Mouse (Mus musculus) CH12F3 (cell line): ENCODE data around the gene Cxcr2.

Experiments used
- in situ Hi-C: fragments of 300-500 bp; cut with MboI; formaldehyde crosslinking; loops from 2 replicates; pipeline ENCODE4 v1.14.3; 2020; ENCODE audit warnings: low sequenced_read_pairs

Cxcr2 gene

DNA sequence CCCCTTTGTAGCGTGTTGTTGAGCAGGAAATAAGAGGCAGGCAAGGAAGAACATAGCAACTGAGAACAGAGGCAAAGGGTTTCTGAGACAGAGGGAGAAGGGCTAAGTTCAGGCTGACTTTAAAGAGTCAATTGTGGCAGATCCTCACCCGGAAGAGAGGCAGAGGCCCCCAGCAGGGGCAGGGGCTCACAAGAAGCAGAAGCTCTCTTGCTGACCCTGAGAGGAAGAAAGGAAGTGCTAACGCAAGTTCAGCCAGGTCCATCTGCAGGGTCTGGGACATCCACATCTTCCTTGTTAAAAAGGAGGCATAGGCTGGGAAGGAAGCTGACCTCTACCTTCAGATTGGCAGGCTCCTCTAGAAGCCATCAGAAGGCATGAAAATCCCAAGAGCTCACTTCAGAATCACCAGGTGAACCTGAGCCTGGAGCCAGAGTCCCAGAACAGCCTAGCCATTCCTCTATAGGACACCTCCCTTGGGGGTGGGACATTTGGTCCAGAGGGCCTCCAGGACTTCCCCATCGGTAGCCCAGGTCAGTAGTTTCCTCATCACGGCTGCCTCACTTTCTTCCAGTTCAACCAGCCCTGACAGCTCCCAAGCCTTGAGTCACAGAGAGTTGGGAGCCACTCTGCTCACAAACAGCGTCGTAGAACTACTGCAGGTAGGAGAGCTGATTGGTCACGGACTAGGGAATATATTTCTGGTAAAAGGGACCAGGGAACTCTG, at the start of gene Cxcr2:
Gene Cxcr2, plus strand, starts transcription at position 529 of the 724 bp plus-strand sequence.
- in situ Hi-C loops = no loop called here

DNA sequence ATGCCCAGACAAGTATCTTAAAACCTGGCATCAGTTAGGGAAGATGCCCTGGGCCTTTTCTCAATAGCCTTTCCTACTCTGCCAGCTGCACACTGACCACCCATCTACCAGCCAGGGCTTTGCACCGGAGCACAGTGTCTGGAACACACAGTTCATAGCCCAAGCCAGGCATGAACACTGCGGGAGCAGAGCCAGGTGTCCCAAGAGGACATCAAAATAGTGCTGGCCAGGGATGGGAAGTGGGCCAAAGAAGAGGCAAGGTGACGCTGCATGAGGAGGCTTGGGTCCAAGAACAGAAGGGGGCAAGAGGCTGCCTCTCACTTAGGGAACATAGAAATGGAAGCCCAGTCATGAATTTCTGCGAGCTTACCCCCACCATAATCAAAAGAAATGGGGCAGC, 48.1 kb upstream of the Cxcr2 start:
- in situ Hi-C loops = no loop called here

DNA sequence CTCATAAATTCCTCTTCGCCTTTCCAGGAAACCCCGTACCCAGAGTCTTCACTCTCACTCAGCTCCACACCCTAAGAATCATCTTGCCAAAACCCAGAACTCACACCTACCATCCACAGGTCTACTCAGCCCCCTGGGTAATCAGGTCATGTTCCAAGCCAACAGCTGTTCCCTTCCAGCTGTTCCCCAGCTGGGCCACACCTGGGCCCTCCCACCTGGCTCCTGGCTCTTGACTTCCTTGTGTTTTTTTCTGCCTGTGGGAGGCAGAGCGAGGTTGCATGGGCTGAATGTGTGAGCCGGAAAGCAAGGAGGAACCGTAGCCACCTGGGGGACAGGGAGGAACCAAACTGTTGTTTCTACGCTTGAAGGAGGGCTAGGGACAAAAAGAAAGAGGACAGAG, 47.6 kb upstream of the Cxcr2 start:
- in situ Hi-C loops = no loop called here

DNA sequence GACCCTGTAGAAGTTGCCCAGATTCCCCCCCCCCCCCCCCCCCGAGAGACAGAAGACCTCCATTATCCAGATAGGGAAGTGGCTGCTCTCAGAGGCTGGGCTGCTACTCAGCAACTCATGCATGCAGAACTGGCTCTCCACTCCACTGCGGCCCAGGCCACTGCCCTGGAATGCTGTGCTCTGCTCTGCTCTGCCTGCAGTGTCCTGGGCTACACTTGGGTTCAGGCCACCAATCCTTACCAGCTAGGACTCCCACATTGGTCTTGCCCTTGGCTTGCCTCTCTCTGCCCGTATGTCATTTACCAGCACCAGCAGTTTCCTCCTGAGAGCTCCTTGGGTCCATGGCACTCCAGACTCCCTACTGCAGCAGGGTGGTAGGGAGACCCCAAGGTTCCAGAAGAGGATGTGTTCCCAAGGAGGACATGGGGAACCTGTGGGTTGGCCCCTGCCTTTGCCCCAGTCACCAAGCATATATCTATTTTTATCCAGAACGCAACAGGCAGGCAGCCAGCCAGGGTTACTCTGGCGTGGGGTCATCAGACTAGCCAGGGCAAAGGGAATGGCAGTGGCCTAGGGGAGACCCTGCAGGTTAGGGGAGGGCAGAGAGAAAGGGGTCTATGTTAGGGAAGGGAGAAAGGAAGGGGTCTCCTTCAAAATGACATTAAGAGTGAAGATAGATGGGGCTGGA, 45.7 kb upstream of the Cxcr2 start:
- in situ Hi-C loops = no loop called here

DNA sequence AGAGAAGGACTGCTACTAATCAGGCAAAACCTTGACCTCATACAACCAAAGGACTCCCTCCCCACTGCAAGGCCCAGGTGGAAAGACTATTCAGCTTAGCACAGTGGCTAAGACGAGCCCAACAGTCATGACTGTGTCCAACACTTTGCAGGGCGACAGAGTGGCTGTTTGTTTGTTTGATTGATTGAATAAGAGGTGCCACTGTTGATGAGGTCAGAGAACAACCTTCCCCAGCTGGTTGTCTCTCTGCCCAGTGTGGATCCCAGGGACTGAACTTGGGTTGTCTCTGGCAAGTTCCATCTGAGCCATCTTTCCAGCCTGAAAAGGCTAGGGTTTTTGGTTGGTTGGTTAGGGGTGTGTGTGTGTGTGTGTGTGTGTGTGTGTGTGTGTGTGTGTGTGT, 44.1 kb upstream of the Cxcr2 start:
- in situ Hi-C loops = no loop called here

DNA sequence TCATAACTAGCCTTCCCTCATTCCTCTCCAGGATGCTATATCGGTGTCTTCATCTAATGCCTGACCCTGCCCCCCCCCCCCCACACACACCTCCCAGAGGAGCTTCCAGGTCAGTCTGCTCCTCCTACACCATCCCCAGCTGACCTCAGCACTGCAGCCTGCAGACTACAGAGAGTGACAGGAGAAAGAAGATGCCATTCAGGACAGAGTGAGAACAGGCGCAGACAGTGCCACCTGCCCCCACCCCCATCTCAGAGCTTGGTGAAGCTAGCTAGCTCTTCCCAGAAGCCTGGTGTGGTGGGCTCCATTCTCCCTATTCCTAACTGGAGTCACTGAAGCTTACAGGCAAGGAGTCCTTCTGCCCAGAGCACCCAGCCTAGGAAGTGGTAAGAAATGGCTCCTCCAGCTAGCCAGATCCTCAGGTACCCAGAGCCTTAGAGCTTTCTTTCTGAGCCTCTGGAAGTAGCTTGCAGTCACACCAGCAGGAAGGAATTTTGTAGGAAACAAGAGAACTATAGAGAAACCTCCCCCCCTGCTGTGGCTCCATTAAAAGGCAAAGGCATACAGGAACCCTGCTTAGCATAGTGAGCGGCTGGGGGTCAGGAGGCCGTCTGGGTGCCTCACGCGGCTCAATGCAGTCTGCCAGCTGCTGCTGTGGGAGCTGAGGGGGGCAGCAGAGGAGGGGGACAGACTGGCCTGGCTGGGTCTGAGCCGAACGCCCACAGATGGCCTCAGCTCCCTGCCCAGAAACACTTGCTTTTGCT, 42.7 kb upstream of the Cxcr2 start:
- in situ Hi-C loops = no loop called here

DNA sequence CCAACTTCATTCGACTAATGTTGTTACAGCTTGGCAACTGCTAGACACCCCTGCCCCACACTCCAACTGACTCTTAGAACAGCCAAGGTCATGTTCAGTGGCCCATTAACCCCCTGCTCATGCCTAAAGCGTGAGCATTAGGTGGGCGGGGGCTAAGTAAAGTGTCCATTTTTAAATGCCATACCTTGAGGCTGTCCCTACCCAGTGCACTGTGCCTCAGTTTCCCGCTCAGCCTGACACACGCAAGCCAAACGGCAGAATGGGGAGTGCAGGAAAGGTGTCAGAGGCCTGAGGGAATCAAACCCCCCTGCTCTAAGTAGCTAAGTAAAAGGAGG, 42.1 kb upstream of the Cxcr2 start:
- in situ Hi-C loops = no loop called here

DNA sequence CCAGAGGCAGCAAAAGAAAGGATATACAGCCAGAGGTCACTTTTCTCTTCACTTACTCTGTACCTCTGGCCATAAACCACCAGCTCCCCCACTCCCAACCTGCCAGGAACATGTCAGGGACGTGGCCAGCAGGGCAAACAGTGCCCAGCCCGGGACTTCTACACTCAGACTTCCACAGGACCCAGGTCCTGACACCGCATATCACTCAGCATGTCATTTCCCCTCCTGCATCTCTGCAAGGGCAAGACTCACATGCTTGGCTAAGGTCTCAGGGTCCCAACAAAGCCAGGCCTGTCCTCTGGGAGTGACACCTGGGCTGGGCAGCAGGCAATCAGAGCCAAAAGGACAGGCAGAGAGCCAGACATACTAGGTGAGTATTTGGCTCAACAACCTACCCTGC, 40.7 kb upstream of the Cxcr2 start:
- in situ Hi-C loops = no loop called here

DNA sequence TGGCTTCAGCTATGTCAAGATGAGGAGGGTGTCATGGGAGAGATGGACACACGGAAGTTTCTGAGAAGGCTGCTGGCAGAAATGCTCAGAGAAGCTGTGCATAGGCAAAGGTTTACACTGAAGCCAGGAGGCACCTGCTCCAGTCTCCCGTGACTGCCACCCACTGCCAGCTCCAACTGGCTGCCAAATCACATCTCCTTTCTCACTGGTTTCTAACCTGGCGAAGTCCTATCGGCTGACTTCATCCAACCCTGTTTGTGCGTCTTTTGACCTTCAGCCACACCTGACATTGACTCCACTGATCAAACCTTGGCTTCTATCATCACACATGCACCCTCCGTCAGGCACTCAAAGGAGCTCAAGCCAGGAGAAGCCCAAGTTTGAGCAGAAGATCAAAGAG, 35.9 kb upstream of the Cxcr2 start:
- in situ Hi-C loops = no loop called here

DNA sequence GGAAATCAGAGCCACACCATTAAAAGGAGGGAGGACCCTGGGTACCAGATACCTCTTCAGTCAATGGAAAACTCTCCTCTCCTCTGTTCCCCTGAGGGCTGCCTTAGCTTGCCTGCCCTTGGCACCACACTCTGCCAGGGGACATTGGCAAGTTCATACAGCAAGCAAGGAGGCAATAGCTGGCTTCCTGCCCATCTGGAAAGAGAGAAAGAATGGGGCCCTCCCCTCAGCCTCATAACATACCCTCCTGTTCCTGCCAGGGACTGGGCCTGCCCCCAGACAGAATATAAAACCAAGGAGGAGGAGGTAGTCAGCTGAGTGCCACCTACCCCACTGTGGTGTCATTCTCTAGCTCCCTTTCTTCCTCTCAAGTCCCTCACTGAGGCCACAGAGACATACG, 34.7 kb upstream of the Cxcr2 start:
- in situ Hi-C loops = no loop called here

DNA sequence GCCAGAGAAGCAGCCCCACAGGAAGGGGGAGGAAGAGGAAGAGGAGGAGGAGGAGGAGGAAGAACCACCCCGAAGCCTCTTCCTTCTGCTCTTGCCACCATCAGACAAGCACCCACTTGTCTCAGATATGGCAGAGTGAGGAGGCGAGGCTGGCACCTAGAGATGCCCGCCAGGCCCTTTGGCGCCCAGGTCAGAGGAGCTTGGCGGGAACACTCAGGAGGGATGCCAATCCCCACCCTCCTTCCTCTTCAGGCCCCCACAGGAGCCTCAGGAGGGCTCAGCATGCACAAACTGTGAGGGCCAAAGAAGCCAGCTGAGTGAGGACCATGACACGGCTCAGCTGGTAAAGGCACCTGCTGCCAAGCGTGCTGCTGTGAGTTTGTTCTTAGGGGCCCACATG, 32.7 kb upstream of the Cxcr2 start:
- in situ Hi-C loops = no loop called here

DNA sequence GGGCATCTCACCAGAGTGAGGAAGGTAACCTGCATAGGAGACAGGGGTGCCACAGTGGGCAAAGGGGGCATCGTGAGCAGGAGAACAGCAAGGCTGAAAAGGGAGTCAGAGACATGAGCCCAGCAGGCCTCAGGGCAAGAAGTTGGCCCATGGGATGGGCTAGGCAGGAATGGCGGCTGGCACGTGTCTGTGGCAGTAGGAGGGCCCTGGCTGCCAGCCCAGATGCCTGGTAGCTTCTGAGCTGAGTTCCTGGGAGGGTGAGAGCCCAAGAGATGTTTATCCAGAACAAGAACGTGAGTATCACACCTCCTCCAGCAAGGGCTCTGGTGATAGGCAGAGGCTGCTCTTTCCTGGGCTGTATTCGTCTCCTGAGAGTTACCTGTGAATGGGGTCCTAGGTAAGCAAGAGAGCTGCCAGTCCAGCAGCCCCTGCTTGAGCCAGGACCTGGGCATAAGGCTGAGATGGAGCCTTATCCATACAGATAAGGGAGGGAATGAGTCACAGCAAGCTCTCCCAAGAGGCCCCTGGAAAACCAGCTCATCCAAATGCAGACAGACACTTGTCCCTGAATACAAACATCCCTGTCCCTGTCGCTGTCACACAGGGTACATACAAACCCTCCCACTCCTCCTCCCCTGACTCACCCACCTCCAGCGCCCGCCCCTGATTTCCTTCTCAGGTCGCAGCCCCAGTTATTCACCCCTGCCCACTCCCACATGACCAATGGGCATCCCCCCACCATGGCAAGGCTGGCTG, 31.8 kb upstream of the Cxcr2 start:
- in situ Hi-C loops = no loop called here

DNA sequence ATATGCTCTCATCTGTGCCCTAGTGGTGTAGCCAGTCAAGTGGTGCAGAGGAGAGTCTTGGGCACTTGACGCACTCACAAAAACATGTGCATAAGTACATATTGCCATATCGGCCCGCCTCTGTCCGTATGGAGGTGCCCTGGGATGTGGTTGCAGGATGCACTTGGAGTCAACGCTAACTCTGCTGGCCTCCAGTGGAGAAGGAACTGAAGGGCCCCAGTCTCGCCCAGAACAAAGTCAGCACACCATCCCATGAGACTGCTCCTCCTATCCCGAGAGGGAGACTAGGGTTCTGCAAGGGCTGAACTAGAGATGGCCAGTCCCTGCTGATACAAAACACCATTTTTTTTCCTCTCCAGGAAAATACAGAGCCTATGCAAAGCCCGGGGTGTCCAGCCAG, 30.6 kb upstream of the Cxcr2 start:
- in situ Hi-C loops = no loop called here

DNA sequence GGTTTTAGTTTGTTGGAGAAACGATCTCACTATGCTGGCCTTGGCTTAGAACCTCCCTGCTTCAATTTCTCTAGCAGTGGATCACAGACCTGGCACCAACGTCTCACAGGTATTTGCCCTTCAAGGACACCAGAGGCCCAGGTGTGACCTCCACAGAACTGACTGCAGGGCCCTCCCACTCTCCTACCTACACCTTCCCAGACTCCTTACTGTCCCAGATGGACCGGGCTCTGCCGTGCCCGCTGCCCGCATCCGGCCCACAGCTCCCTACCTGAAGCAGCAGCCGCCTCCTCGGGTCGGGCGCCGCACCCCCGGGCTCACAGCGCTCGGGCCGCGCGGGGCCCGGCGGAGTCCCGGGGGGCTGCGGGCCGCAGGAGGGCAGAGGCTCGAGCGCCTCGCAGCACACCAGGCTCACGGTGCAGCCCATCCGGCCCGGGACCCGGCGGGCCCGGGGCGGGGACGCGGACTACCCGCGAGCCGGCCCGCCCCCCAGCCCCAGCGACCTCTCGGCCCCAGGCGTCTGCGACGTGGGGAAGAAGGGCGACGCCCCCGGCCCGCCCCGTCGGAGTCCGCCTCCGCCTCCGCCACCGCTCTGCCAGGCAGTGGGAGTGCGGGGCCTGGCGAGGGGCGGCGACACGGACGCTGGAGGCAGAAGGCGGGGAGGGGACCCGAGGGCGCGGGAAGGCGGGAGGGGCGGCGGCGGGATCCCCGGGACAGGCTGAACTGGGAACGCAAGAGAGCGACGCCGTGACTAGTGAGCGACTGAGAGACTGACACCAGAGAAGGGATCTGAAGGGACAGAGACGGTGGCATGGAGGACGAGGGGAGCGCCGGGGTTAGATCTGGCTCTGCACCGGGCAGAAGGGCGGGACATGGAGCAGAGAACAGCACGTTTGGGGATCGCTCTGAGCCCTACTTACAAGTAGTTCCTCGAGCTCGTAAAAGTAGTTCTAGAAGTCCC, 29.5 kb upstream of the Cxcr2 start, which contains the start of gene Tns1:
Gene Tns1, minus strand, starts transcription at position 429 of the 961 bp plus-strand sequence.
- in situ Hi-C loops = no loop called here

DNA sequence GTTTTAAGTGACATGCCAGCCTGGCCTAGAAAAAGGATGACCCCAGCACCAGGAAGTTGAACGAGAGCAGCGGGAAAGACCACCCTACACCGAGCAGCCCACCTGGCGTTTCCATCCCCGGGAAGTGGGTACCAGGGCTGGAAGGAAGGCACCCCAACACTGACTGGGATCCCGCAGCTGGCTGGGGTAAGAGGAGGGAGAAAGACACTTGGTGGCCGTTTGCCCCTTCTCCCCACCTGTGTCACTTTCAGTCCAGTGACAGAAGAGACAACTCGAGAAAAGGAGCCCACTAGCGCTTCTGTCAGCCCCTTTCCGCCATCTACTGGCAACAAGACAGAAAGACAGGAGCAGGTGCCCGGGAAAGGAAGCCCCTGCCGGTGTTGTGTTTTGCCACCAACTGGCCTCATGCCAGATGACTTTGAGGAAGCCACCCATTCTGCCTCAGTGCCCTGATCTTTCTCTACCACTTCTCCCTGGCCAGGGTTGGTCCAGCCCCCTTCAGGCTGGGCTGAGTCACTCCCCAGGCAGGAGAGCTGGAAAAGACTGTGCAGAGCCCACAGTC, 28.7 kb upstream of the Cxcr2 start, which contains the start of gene Rufy4:
Gene Rufy4, plus strand, starts transcription at position 551 of the 562 bp plus-strand sequence.
- in situ Hi-C loops = no loop called here

DNA sequence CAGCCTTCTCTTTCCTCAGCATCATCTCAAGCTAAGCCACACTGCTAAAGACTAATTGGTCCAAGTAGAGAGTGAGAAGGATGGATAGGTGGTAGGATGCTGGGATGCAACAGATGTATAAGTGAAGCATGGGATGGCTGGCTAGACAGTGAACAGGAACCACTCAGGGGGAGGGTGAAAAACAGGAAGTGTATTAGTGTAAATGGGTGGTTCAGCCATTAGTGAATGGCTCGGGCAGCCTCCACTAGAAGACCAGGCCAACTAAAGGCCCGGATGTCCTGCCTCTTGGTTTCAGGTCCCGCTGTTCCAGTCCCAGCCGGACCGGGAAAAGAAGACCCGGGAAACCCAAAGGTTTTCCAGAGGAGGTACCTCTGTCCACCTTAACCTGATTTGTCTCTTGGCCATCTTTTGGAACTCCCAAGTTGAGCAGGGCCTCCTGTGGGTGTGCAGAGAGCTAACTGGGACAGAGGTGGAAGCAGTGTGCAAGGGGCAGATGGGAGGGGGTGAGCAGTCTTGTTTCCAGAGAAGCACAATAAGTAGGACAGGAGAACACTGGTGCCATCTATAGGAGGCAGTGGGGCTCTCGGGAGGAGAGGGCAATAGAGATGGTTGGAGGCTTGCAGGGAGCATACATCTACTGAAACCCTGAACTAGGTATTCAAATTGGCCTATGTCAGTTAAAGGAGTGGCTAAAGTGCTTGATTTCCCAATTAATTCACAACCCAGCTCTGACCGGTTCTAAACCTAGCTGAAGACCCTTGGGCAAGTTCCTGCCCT, 22.7 kb upstream of the Cxcr2 start:
- in situ Hi-C loops = no loop called here

DNA sequence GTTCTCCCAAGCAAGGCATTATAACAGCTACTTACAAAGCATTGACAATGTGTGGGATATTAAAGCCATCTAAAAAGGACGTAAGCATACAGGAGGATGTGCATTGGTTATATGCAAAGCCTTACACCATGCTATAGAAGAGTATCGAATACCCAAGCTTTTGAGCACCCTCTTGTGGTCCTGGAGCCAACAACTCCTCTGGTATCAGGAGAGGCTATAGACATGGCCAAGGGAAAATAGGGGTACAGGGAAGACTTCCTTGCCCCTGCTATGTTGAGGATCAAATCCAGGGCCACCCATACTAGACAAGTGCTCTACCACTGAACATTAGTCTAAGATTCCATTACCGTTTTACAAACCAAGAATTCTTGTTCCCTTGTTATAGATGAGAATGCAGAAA, 21.8 kb upstream of the Cxcr2 start:
- in situ Hi-C loops = no loop called here

DNA sequence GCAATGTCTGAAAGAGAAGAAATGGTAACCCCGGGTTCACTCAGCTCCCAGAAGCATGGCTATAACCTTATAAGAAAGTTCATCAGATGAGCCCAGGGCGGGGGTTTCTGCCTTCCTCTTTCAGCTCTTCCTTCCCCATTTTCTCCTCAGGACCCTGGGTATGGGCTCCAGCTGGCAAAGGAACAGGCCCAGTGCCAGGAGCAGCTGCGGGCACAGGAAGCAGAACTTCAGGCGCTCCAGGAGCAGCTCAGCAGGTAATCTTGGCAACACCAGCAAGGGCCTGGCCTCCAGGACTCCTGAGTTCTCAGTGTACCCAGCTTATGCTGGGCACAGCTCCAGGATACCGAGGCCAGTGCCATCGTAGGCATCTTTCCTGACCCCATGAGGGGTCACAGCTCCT, 19.8 kb upstream of the Cxcr2 start:
- in situ Hi-C loops = no loop called here
